Mouse (Mus musculus) kidney, adult 8-10 months (tissue): ENCODE measurements around the gene Inka2.

Experiments used
- DNase-seq, 2 experiments: peaks; one replicate each; pipeline ENCODE4 v3.0.0; 2022

Inka2 gene

GRCm38 (mm10) chr3:105704031-105705008, at the start of gene Inka2:
TSS of gene Inka2 (plus strand) at chr3:105704599.
- peak; percentile 64 to 70 for DNase-seq

- no peak for DNase-seq
These were observed 49.3 kb upstream of the Inka2 start for GRCm38 (mm10) chr3:105655031-105655585.

- DNase-seq: no peak
These were observed 43.9 kb upstream of the Inka2 start for GRCm38 (mm10) chr3:105660530-105660929.

GRCm38 (mm10) chr3:105663043-105663442, 41.4 kb upstream of the Inka2 start:
- peak in 1 of 2 experiments; percentile 2 for DNase-seq

GRCm38 (mm10) chr3:105665105-105665765, 39.2 kb upstream of the Inka2 start:
- DNase-seq: no peak

- no peak for DNase-seq
These were observed 37.3 kb upstream of the Inka2 start for GRCm38 (mm10) chr3:105666996-105667523.

DNA sequence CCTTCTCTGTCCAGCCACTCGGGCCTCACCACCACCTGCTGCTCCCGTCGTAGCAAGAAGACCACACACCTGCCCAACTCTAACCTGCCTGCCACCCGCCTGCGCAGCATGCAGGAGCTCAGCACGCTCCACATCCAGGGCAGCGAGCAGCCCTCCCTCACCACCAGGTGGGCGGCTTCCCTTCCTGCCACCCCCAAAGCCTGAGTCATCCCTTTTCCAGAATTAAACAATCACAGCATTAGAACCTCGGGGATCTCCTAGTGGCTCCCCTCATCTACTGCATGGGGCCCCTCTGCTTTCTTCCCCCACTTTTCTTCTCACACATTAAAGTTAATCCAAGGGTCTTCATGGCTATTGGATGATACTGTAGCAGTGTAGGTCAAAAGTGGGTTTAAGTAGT, 36.2 kb upstream of the Inka2 start:
- no peak for DNase-seq

GRCm38 (mm10) chr3:105669776-105670175, 34.6 kb upstream of the Inka2 start:
- DNase-seq: no peak

DNA sequence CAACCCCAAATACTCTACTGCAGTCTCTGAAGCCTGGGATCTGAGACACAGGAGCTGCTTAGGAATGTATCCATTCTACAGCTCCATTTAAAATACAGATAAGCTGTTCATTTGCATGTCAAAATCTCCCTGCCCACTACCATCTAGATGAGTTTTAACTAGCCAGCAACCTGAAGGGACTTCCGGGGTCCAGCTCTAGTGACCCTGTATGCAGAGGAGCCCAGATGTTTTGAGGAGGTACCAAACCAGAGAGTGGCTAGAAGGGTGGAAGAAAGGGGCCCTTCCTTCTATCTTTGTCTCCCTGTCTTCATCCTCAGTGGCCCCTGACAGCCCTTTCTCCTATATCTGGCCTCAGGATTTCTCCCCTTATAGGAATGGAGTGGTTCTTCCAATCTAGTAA, 33.6 kb upstream of the Inka2 start:
- DNase-seq: no peak

DNA sequence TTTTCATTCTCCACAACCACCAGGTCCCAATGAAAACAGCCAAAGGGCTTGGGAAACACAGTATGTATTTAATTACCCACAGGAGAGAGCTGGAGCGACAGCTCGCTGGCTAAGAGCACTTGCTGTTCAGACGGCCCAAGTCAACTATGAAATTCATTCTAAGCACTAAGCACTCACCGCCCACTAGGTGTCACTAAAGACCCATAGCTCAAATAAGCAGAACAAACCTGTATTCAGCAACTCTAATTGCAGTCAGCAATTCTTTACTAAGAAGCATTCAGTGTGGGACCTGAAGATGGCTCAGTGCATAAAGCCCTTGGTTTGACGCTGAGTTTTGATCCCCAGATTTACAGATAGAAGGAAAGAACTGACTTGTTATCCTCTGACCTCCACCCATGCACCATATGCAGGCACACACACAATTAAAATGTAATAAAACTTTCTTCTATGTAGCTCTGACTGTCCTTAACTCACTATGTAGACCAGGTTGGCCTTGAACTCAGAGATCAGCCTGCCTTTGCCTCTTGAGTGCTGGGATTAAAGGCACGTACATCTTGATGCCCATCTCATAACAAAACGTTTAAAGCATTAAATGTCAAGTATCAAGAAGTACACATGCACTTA, 29.7 kb upstream of the Inka2 start:
- peak; percentile 62 to 69 for DNase-seq

GRCm38 (mm10) chr3:105675932-105676331, 28.5 kb upstream of the Inka2 start:
- no peak for DNase-seq

- DNase-seq: no peak
These were observed 24.1 kb upstream of the Inka2 start for GRCm38 (mm10) chr3:105680346-105680745.

DNA sequence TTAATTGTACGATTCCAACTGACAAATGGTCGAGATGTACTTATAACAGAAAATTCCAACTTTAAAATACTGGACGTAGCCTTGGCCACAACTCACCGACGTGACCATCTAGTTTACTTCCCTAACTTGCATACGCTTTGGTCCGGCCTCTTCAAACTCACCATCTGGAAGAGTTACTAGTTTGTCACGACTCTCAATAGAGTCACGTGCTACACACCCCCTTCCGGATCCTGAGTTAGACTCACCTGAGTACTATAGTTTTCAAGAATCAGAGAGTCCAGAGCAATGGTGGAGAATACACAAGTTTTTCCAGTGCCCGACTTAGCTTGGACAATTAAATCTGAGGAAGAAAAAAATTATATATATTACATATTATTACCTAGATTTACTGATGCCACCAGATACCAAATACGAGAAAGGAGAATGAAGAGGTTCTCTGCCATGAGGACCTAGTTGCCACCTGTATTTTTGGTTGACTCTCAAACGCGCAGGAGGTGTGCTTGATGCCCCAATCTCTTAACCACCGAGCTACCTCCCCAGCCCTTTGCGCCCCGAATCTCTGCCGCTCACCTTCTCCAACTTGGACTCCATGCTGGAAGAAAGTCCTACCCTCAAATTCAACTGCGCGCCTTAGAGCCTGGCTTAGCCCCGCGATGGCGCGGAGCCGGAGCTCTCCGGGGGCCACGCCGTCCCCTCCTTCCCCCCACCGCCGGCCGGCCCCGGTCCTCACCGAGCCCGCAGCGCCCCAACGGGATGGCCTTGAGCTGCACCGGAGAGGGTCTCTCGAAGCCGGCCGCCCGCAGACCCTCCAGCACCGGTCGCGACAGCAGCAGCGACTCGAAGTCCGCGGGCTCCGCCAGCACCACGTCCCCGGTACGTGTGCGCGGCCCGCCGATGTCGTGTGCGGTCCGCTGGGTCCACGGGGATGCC, 17.7 kb upstream of the Inka2 start:
- DNase-seq: peak in 1 of 2 experiments; percentile 14

DNA sequence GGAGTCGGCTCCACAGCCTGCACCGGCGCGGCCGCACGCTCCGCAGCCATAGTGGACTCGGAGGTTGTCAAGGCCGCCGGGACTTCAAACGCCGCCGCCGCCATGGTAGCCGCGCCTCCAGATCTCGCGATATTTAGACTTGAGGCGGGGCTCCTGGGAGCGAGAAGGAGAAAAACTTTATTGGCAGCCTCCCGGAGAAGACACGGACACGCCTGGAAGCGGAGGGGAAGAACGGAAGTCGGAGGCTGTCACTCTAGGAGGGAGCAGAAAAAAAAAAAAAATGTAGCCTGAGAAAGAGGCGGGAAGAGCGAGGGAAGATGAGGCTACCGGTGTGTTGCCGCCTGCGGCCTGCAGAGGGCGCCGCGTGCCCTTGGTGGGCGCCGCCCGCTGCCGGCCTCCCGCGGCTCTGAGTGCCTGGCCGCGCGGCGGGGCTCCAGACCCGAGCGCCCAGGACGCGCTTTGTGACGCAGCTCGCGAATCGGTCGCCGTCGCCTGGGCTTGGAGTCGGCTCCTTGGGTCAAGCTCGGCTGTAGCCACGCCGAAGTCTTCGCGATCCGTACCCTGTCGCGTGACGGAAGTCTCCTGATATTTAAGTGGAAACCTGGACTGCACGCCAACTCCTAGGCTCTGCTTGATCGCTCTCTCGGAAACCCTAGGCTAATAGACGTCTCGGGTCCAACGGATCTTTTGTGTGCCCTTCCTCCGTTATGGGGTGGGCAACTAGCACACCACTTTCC, 16.9 kb upstream of the Inka2 start, which contains the start of gene Ddx20:
Gene Ddx20 (minus strand): TSS at position 251 of the 737 bp plus-strand sequence.
- DNase-seq: peak; percentile 95 to 98

- no peak for DNase-seq
These were observed 15.9 kb upstream of the Inka2 start for GRCm38 (mm10) chr3:105688536-105688935.

DNA sequence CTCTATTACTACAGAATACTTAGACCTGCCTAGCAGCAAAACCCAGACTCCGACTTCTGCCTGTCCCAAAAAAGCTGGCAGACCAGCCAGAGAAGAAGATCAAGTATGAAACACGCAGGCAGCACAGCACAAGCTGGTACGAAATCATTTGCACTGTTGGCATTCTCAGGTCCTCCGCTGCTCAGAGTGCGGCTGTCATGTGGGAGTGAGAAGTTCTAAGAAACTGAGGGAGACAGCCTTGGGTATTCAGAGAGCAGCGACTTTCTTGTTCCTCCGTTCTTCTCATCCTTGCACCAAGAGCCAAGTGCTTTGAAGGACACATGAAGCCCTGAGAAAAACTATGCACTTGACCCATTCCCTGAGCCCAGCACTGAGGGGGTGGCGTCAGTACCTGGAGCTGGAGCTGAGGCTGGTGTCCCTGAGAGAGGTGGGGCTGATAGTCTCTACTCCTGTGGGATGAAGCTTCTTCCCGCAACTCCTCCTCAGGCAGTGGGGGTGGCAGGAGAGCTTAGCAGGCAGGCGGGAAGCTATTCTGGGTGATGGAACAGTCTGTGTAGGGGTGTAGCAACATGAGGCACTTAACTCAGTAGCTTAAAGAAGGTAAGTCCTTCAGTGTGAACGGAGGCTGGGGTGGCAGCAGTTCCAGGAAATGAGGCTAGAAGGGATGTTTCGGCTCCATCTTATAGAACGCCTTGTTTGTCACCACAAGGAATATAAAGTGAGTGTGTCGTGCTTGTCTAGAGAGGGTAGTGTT, 10.9 kb upstream of the Inka2 start:
- no peak for DNase-seq

GRCm38 (mm10) chr3:105695476-105696386, 8.7 kb upstream of the Inka2 start:
- no peak for DNase-seq

GRCm38 (mm10) chr3:105696387-105697147, 7.8 kb upstream of the Inka2 start:
- no peak for DNase-seq
